Mouse (Mus musculus) left cerebral cortex, adult 2 months (tissue): ENCODE results near the gene Sart1. TPM values are rescaled to one million over a fixed set of nuclear protein-coding genes. Genes with fewer than 3 reads are reported as not detected.
A peak's percentile ranks its signal among the peaks of the same experiment; 100 is the strongest.
"Not testable (repeated sequence)": the region's sequence is repeated elsewhere in the genome, so short reads cannot be mapped to it uniquely, and the experiment has no call there.

Experiments
- DNase-seq, 2 experiments: peaks; one replicate each; pipeline ENCODE4 v3.0.0; 2021 to 2022; ENCODE audit warnings: low spot score in 2 of 2, mixed read lengths in 1 of 2; ENCODE audit errors: extremely low spot score in 1 of 2
- H3K27ac ChIP-seq: fragments of 200-600 bp; 2 replicates; pipeline ENCODE4 v1.8.1; 2022
- H3K4me3 ChIP-seq: fragments of 200-600 bp; 2 replicates; pipeline ENCODE4 v1.8.1; 2022
- CTCF ChIP-seq: fragments of 200-600 bp; IDR thresholded peaks from 2 replicates; pipeline ENCODE4 v1.8.1; 2022; ENCODE audit warnings: antibody characterized with exemption, mild to moderate bottlenecking, moderate library complexity
- intact Hi-C: fragments of 180-260 bp; cut with DNase I; formaldehyde crosslinking; loops from one replicate; pipeline ENCODE4 v1.15.1; 2025
- total RNA-seq, 2 experiments: library from RNA; stranded (reverse); gene quantifications; 2 replicates each; pipeline ENCODE4 v1.2.3; 2021

Sart1 gene
- total RNA-seq, 2 experiments from 2014 or later: 94.2 to 100 TPM

- DNase-seq: no peak
- Histone ChIP-seq H3K4me3 (no peak overlapping the region), H3K27ac (no peak overlapping the region)
- intact Hi-C loops: no loop called here
- TF ChIP-seq CTCF: no peak
Measured at GRCm38 (mm10) chr19:5411961-5412360, 23.5 kb upstream of the Sart1 start.

DNA sequence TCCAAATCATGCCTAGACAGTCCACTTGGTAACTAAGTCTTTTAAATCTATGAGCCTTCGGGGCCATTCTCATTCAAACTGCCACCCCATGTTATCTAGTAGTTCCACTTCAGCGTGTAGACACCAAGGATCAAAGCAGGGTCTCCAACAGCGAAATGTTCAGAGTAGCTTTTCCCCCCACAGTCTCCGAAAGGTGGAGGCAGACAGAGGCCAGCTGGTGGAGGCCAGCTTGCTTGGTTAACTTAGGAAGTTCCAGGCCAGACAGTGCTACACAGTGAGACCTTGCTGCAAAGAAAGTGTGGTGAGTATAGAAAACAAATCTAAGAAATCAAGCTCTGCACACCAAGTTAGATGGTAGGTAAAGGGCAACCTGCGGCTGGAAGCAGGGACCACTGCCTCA is 22.1 kb upstream of the Sart1 start:
- no peak for DNase-seq
- no peak overlapping the region for H3K4me3 ChIP-seq
- H3K27ac ChIP-seq: no peak overlapping the region
- intact Hi-C loops: no loop called here
- TF ChIP-seq CTCF: no peak

GRCm38 (mm10) chr19:5409068-5409467 is 20.6 kb upstream of the Sart1 start:
- no peak for DNase-seq
- Histone ChIP-seq H3K4me3 (no peak overlapping the region), H3K27ac (no peak overlapping the region)
- TF ChIP-seq CTCF: no peak
- intact Hi-C loops: no loop called here

DNA sequence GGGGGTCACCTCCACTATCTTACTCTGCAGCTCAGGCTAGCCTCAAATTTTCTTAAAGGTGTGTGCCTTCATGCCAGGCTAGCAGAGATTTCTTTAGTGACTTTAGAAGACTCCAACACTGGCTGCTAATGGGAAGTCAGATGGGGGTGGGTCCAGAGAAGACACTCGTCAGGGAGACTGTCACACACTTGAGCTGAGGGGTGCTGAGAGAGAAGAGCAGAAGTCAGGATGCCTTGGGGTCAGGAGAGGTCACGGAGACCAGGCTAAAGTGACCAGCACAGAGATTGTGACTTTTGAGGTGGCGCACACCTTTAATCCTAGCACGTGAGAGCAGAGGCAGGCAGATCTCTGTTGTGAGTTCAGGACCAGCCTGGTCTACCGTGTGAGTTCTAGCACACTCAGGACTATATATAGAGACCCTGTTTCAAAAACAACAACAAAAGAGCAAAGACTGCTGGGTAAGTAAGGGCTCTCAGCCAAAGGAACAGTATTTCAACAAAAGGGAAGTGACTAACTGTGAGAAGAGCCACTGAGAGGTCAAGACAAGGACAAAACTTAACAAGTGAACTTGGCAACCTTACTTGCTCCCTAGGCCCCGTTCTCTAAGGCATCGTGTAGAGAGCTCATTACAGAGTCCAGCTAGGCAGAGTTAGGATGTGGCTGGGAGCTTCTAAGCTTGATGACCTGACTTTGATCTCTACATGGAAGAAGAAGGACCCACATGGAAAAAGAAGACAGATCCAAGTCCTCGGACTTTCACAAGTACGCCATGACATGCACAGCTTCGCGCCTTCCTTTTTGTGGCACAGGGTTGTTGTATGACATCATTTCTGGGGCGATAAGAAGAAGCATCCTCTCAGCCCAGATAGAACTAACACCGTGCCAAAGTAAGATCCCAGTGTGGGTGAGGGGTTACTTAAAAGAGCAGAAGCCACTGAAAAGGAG is 19.8 kb upstream of the Sart1 start:
- Histone ChIP-seq H3K4me3 (no peak overlapping the region), H3K27ac (no peak overlapping the region)
- intact Hi-C loops: no loop called here
- DNase-seq: no peak
- TF ChIP-seq CTCF: no peak

GRCm38 (mm10) chr19:5407133-5407532 is 18.6 kb upstream of the Sart1 start:
- Histone ChIP-seq H3K27ac (peak overlapping the region; percentile 95), H3K4me3 (peak overlapping the region; percentile 50)
- TF ChIP-seq CTCF: peak; percentile 55
- peak in 1 of 2 experiments; percentile 33 for DNase-seq
- intact Hi-C loops: no loop called here

DNA sequence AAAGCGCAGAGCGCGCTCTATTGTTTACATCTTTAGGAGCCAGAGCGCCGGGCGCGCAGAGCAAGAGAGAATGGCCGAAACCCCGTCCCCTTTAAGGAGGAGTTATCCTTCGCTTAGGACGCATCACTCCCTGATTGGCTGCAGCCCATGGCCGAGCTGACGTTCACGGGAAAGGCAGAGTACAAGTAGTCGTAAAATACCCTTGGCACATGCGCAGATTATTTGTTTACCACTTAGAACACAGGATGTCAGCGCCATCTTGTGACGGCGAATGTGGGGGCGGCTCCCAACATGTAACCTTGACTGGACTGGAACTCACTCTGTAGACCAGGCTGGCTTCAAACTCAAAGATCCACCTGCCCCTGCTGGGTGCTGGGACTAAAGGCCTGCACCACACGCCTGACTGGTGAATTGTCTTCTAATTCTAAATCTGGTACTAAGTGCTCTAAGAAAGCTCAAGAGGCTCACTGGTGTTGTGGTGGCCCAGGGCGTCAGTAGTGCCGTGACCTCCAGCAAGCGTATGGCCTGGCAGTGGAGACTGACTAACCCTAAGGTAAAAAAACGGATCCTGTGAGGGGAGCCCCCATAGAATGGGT is 18.1 kb upstream of the Sart1 start:
- intact Hi-C loops: not testable (repeated sequence)
- DNase-seq: peak in 1 of 2 experiments; percentile 28
- peak overlapping the region; percentile 50 for H3K4me3 ChIP-seq

GRCm38 (mm10) chr19:5405924-5406323 is 17.4 kb upstream of the Sart1 start:
- TF ChIP-seq CTCF: no peak
- Histone ChIP-seq H3K4me3 (peak overlapping the region; percentile 23; the same call in 1 of the 2 replicates), H3K27ac (peak overlapping the region; percentile 24; the same call in 1 of the 2 replicates)
- intact Hi-C loops: no loop called here
- DNase-seq: no peak

More for the DNA sequence above, 18.1 kb upstream of the Sart1 start:
- peak overlapping the region; percentile 95 for H3K27ac ChIP-seq

- intact Hi-C loops: no loop called here
- no peak for TF ChIP-seq CTCF
- no peak within 1 kb of the TSS for H3K4me3 ChIP-seq
- no peak within 1 kb of the TSS for H3K27ac ChIP-seq
- no peak for DNase-seq
Measured at GRCm38 (mm10) chr19:5402293-5402692, 13.8 kb upstream of the Sart1 start, which contains the start of gene Tsga10ip. Gene Tsga10ip (minus strand): TSS chr19:5402526.

DNA sequence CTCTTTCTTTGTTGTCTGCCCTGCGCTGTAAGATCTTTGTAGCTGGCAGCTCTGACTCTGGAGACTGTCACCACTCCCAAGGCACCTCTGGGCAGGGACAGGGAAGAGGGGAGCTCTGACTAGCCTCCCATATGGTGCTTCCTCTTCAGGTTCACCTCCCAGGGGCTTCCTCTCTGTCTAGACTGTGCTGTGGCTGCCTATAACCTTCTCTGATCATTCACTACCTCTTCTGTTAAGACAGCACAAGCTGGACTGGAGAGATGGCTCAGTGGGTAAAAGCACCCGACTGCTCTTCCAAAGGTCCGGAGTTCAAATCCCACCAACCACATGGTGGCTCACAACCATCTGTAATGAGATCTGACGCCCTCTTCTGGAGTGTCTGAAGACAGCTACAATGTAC is 12.6 kb upstream of the Sart1 start:
- intact Hi-C loops, DNase-seq: not testable (repeated sequence)

GRCm38 (mm10) chr19:5395371-5395770 is 6.9 kb upstream of the Sart1 start:
- no peak for DNase-seq
- Histone ChIP-seq H3K4me3 (no peak overlapping the region), H3K27ac (no peak overlapping the region)
- intact Hi-C loops: no loop called here
- TF ChIP-seq CTCF: no peak

More for the DNA sequence above, 12.6 kb upstream of the Sart1 start:
- H3K4me3 ChIP-seq, H3K27ac ChIP-seq: not testable (repeated sequence)

- intact Hi-C loops: no loop called here
- no peak for DNase-seq
- TF ChIP-seq CTCF: no peak
- Histone ChIP-seq H3K4me3 (no peak overlapping the region), H3K27ac (no peak overlapping the region)
Measured at GRCm38 (mm10) chr19:5394168-5394567, 5.7 kb upstream of the Sart1 start.

DNA sequence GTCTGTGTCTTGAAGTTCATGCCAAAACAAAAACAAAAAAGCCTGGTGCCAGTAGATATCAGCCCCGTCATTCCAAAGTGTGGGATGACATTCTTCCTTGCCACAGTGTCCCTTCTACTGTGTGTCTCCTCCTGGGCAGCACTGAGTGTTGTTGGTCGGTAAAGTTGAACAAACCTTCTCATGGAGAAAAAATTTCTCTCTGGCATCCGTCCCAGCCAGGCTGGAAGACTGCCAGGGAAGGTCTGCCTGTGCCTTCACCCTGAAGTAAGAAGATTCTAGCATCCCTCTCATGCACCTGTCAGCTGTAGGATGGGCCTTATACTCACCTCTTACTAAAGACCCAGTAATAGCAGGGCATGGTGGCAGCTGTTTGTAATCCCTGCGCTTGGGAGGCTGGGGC is 4.4 kb upstream of the Sart1 start:
- no peak for TF ChIP-seq CTCF
- DNase-seq: no peak
- intact Hi-C loops: no loop called here
- no peak overlapping the region for H3K4me3 ChIP-seq
- H3K27ac ChIP-seq: no peak overlapping the region
